10 mouse cellular contexts compared by ENCODE assay signal in genomic region chr7:6777689-6778088, GRCm38 (mm10). TPM values are rescaled to one million over a fixed set of nuclear protein-coding genes. Genes with fewer than 3 reads are reported as not detected.
DNase-seq lines count a peak whose midpoint lies in the region; ATAC-seq lines count a peak whose summit lies in the region.
"Had no signal": no experiment of that assay in that cellular context is flagged by ENCODE, and none has a peak within 500 bp of the region (broad histone marks: within the 10 kb centered on the region; RNA-seq: fewer than 3 reads in every experiment).

No protein-coding gene starts in this region.

- H3K27ac ChIP-seq in heart, embryonic 16.5 days (ENCODE audit: low read length) = peak overlapping the region; percentile 90
- H3K27ac ChIP-seq in intestine, embryonic 15.5 days = peak overlapping the region; percentile 61
- H3K27ac ChIP-seq in stomach, embryonic 16.5 days (ENCODE audit: low read length) = peak overlapping the region; percentile 83

- no peaks in the 10 kb centered on the region for H3K27me3 ChIP-seq in heart, embryonic 16.5 days (ENCODE audit: control insufficient read depth, insufficient read depth, low read length)
- H3K27me3 ChIP-seq in intestine, embryonic 15.5 days (replicated peaks) = no peaks in the 10 kb centered on the region
- no peaks in the 10 kb centered on the region for H3K27me3 ChIP-seq in stomach, embryonic 16.5 days (ENCODE audit: control insufficient read depth, insufficient read depth, low read length)

- WGBS in heart, embryonic 16.5 days = 11% methylated on average over 4 of the region's 4 CpGs
- 13% methylated on average over 4 of the region's 4 CpGs for WGBS in intestine, embryonic 15.5 days
- 15% methylated on average over 4 of the region's 4 CpGs for WGBS in stomach, embryonic 16.5 days

- ATAC-seq in heart, embryonic 16.5 days (replicated peaks; ENCODE audit: extremely low read depth, insufficient read depth, low FRiP score) = peak; percentile 77
- ATAC-seq in intestine, embryonic 15.5 days = peak; percentile 50
- peak; percentile 14; the same call in 1 of the 2 replicates for ATAC-seq in stomach, embryonic 16.5 days (ENCODE audit: insufficient read depth, low FRiP score)

- H3K9ac ChIP-seq in heart, embryonic 16.5 days (ENCODE audit: low read length) = peak overlapping the region; percentile 16; the same call in 1 of the 2 replicates
- H3K9ac ChIP-seq in intestine, embryonic 15.5 days = no peak overlapping the region
- H3K9ac ChIP-seq in stomach, embryonic 16.5 days (ENCODE audit: low read length) = peak overlapping the region; percentile 35; the same call in 1 of the 2 replicates

- peak overlapping the region; percentile 38 for H3K4me2 ChIP-seq in heart, embryonic 16.5 days (ENCODE audit: low read depth, low read length)
- no peak overlapping the region for H3K4me2 ChIP-seq in intestine, embryonic 15.5 days (replicated peaks)
- no peak overlapping the region for H3K4me2 ChIP-seq in stomach, embryonic 16.5 days (ENCODE audit: low read depth, low read length)

- peaks cover 30% of the 10 kb centered on the region for H3K4me1 ChIP-seq in heart, embryonic 16.5 days (ENCODE audit: control insufficient read depth, insufficient read depth, low read length)
- H3K4me1 ChIP-seq in intestine, embryonic 15.5 days (replicated peaks) = peaks cover 33% of the 10 kb centered on the region
- peaks cover 45% of the 10 kb centered on the region for H3K4me1 ChIP-seq in stomach, embryonic 16.5 days (ENCODE audit: control insufficient read depth, insufficient read depth, low read length)

- no peaks in the 10 kb centered on the region for H3K36me3 ChIP-seq in heart, embryonic 16.5 days (ENCODE audit: control insufficient read depth, insufficient read depth)
- no peaks in the 10 kb centered on the region for H3K36me3 ChIP-seq in intestine, embryonic 15.5 days
- H3K36me3 ChIP-seq in stomach, embryonic 16.5 days (ENCODE audit: control insufficient read depth, insufficient read depth, low read length) = no peaks in the 10 kb centered on the region

- no peaks in the 10 kb centered on the region for H3K9me3 ChIP-seq in heart, embryonic 16.5 days (replicated peaks; ENCODE audit: control insufficient read depth, low read length)
- H3K9me3 ChIP-seq in intestine, embryonic 15.5 days = no peaks in the 10 kb centered on the region
- H3K9me3 ChIP-seq in stomach, embryonic 16.5 days (replicated peaks; ENCODE audit: control insufficient read depth, low read length) = no peaks in the 10 kb centered on the region

- no peak overlapping the region for H3K4me3 ChIP-seq in heart, embryonic 16.5 days (ENCODE audit: low read length)
- H3K4me3 ChIP-seq in intestine, embryonic 15.5 days (replicated peaks) = no peak overlapping the region
- no peak overlapping the region for H3K4me3 ChIP-seq in stomach, embryonic 16.5 days (replicated peaks; ENCODE audit: low read length)

- intact Hi-C loops in heart, postnatal 36 days (cut with DNase I) = no loop called here

- DNase-seq in heart, postnatal 36 days = no peak
- peak; percentile 24 for DNase-seq in lung, postnatal 10 days
- no peak for DNase-seq in lung, postnatal 14 days
- DNase-seq in layer of hippocampus, adult 18-20 months (ENCODE audit: low spot score in 2 of 2) = no peak
- no peak for DNase-seq in layer of hippocampus, adult 9-10 months (ENCODE audit: low spot score)
- DNase-seq: kidney, adult 8-10 months had no signal

RNA-seq across cellular contexts. Expression of gene Usp29, which starts 47.3 kb away (rescaled TPM):
- polyA plus RNA-seq in heart, embryonic 16.5 days (2015; fragmentation: Nextera tagmentation; extraction: Ambion mirVana) = 5.9 and 6.1 TPM in 2 replicates
- under 1 TPM; 0.08 to 0.17 TPM for total RNA-seq in heart, postnatal 36 days (2021)
- polyA plus RNA-seq in intestine, embryonic 15.5 days (2015; fragmentation: Nextera tagmentation; extraction: Ambion mirVana) = 3.4 and 4.1 TPM in 2 replicates
- 4.9 and 5.6 TPM in 2 replicates for polyA plus RNA-seq in stomach, embryonic 16.5 days (2015; fragmentation: Nextera tagmentation; extraction: Ambion mirVana)
- total RNA-seq in layer of hippocampus, adult 18-20 months (2021) = 10 to 100 TPM; 27.4 to 31.6 TPM
- polyA plus RNA-seq: liver, adult 2 months had no signal

RNA-seq across cellular contexts. Expression of gene Peg3, which starts 47.5 kb away (rescaled TPM):
- 86.6 and 88.1 TPM in 2 replicates for polyA plus RNA-seq in heart, embryonic 16.5 days (2015; fragmentation: Nextera tagmentation; extraction: Ambion mirVana)
- 10 to 100 TPM in 1 of 2 experiments, 1 to 10 TPM in 1; 7.6 to 11.3 TPM for total RNA-seq in heart, postnatal 36 days (2021)
- polyA plus RNA-seq in intestine, embryonic 15.5 days (2015; fragmentation: Nextera tagmentation; extraction: Ambion mirVana) = 103 and 113 TPM in 2 replicates
- 148 and 157 TPM in 2 replicates for polyA plus RNA-seq in stomach, embryonic 16.5 days (2015; fragmentation: Nextera tagmentation; extraction: Ambion mirVana)
- total RNA-seq in layer of hippocampus, adult 18-20 months (2021) = 100 to 1,000 TPM; 180 to 186 TPM

Comparison
In these comparisons a context has a peak if more than half of its experiments do, and no peak if none do; other contexts are left out.
1. ATAC-seq: peak in every context shown above with its lines; median percentile 77 in heart, embryonic 16.5 days; 50 in intestine, embryonic 15.5 days; 14 in stomach, embryonic 16.5 days.